Mouse (Mus musculus) large intestine, adult 2 months (tissue): ENCODE measurements around the gene Olfr1472. TPM values are rescaled to one million over a fixed set of nuclear protein-coding genes. Genes with fewer than 3 reads are reported as not detected.
"Not testable (repeated sequence)": the region's sequence is repeated elsewhere in the genome, so short reads cannot be mapped to it uniquely, and the experiment has no call there.

Experiments used
- DNase-seq: peaks from one replicate; pipeline ENCODE4 v3.0.0-alpha.2; 2012; ENCODE audit warnings: low read depth, low spot score
- WGBS: fragments of 180-500 bp; shearing (Covaris S2); methylation state at CpG from one replicate; pipeline ENCODE4 v1.1.7; 2018; 5-methylcytosine and 5-hydroxymethylcytosine counted together
- polyA plus RNA-seq: library from polyadenylated mRNA; depleted of rRNA; stranded (reverse); fragments of >200 nt; gene quantifications from 2 replicates; pipeline ENCODE4 v1.2.3, GENCODE M21; 2012; rRNA removed

The Olfr1472 gene
- not detected in 2 replicates for polyA plus RNA-seq

GRCm38 (mm10) chr19:13455986-13456385, at the start of gene Olfr1472:
Gene Olfr1472 (minus strand): TSS chr19:13456086.
- WGBS = 74% methylated on average over 1 of the region's 1 CpGs
- no peak for DNase-seq

GRCm38 (mm10) chr19:13500246-13500645, 44.4 kb upstream of the Olfr1472 start, which contains the start of gene Olfr1477:
Gene Olfr1477 (plus strand): TSS chr19:13500546.
- no peak for DNase-seq
- 61% methylated on average over 3 of the region's 3 CpGs for WGBS

GRCm38 (mm10) chr19:13480096-13480495, 24.2 kb upstream of the Olfr1472 start, which contains the start of gene Olfr1475:
Gene Olfr1475 (minus strand): TSS chr19:13480196.
- no peak for DNase-seq

- WGBS = 79% methylated on average over 4 of the region's 4 CpGs
- DNase-seq = not testable (repeated sequence)
These were observed 13.4 kb upstream of the Olfr1472 start, which contains the start of gene Olfr1474 for GRCm38 (mm10) chr19:13469265-13469664. Gene Olfr1474 (plus strand): TSS chr19:13469565.

- not testable (repeated sequence) for DNase-seq
- 55% methylated on average over 2 of the region's 2 CpGs for WGBS
These were observed 12.8 kb downstream of the Olfr1472 start, which contains the start of gene Olfr1471 for GRCm38 (mm10) chr19:13443109-13443508. Gene Olfr1471 (plus strand): TSS chr19:13443409.

- 69% methylated on average over 2 of the region's 2 CpGs for WGBS
These were observed 48.3 kb downstream of the Olfr1472 start, which contains the start of gene Olfr1469 for GRCm38 (mm10) chr19:13407549-13407948. Gene Olfr1469 (plus strand): TSS chr19:13407849.

More at GRCm38 (mm10) chr19:13407549-13407948, 48.3 kb downstream of the Olfr1472 start, which contains the start of gene Olfr1469:
- DNase-seq = no peak

Other genes with a start within 250 kb of the Olfr1472 start
- not detected in 2 replicates for gene Olfr1463, start 224.8 kb downstream of the Olfr1472 start, polyA plus RNA-seq
- gene Olfr1465, start 140.5 kb downstream of the Olfr1472 start, polyA plus RNA-seq = not detected in 2 replicates
- gene Olfr1466, start 117.2 kb downstream of the Olfr1472 start, polyA plus RNA-seq = not detected in 2 replicates
- not detected in 2 replicates for gene Olfr1467, start 93.8 kb downstream of the Olfr1472 start, polyA plus RNA-seq
- gene Olfr1469, start 48.2 kb downstream of the Olfr1472 start, polyA plus RNA-seq = not detected in 2 replicates
- gene Olfr1471, start 12.7 kb downstream of the Olfr1472 start, polyA plus RNA-seq = not detected in 2 replicates
- not detected in 2 replicates for gene Olfr1474, start 13.5 kb upstream of the Olfr1472 start, polyA plus RNA-seq
- not detected in 2 replicates for gene Olfr1475, start 24.1 kb upstream of the Olfr1472 start, polyA plus RNA-seq
- not detected in 2 replicates for gene Olfr1477, start 44.5 kb upstream of the Olfr1472 start, polyA plus RNA-seq
- not detected in 2 replicates for gene Olfr1480, start 71.8 kb upstream of the Olfr1472 start, polyA plus RNA-seq
- not detected in 2 replicates for gene Olfr1484, start 127.4 kb upstream of the Olfr1472 start, polyA plus RNA-seq
- gene Olfr1487, start 161.3 kb upstream of the Olfr1472 start, polyA plus RNA-seq = not detected in 2 replicates
- gene Olfr1489, start 175.5 kb upstream of the Olfr1472 start, polyA plus RNA-seq = not detected in 2 replicates
- not detected in 2 replicates for gene Olfr1490, start 195.0 kb upstream of the Olfr1472 start, polyA plus RNA-seq
- gene Olfr1491, start 241.2 kb upstream of the Olfr1472 start, polyA plus RNA-seq = not detected in 2 replicates